Mouse (Mus musculus): ENCODE results near the gene Arhgap24. TPM values are rescaled to one million over a fixed set of nuclear protein-coding genes. Genes with fewer than 3 reads are reported as not detected.

The Arhgap24 gene
- polyA plus RNA-seq, 1 experiment from 2014 or later, result 4.1 TPM

DNA sequence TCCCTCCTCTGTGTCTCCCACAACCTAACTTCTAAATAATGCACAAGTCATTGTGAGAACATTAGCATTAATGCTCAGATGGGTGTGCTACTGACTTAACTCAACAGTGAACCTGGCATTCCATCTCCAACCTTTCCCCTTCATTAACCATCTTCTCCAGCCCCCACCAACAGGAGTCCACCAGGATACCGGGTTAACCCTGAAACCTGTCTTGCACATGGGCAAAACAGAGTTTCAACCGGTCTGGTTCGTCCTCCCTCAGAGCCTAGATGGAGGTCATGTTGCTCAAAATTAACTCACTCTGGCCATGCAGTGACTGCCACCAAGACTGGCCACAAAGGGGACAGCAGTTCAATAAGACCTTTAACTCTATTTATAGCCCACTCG, 285.9 kb downstream of the Arhgap24 start:
- Histone ChIP-seq H3K9ac (no peak overlapping the region), H3K4me1 (peaks cover 6% of the 10 kb centered on the region; the same call in 1 of the 2 replicates), H3K4me2 (no peak overlapping the region), H3K36me3 (replicated peaks) (no peaks in the 10 kb centered on the region), H3K27ac (no peak overlapping the region), H3K4me3 (replicated peaks) (no peak overlapping the region), H3K27me3 (no peaks in the 10 kb centered on the region), H3K9me3 (no peaks in the 10 kb centered on the region)
- no peak for ATAC-seq (ENCODE audit: low FRiP score)
- WGBS, result 78% methylated on average over 4 of the region's 4 CpGs

DNA sequence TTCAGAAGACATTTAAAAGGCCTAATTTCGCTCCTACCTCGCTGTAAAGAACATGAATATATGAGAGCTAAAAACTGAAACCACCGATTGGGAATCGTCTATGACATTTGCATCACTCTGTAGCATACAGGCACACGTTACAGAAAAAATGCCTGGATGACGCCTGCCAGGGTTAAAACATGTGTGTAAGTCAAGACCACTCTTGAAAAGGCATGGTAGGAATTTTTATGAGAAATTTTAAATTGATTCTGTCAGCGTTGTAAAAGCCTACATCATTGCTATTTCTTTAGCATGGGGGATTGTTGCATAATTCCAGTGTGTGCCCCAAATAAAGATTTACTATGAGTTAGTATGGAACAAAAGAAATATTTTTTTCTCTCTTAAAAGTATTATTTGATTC, 286.6 kb downstream of the Arhgap24 start:
- no peak for ATAC-seq (ENCODE audit: low FRiP score)
- 82% methylated on average over 7 of the region's 7 CpGs for WGBS
- no peaks in the 10 kb centered on the region for H3K27me3 ChIP-seq
- no peak overlapping the region for H3K9ac ChIP-seq
- no peaks in the 10 kb centered on the region for H3K9me3 ChIP-seq
- H3K4me1 ChIP-seq, result peaks cover 6% of the 10 kb centered on the region; the same call in 1 of the 2 replicates
- no peak overlapping the region for H3K4me3 ChIP-seq (replicated peaks)
- no peak overlapping the region for H3K27ac ChIP-seq
- no peaks in the 10 kb centered on the region for H3K36me3 ChIP-seq (replicated peaks)
- H3K4me2 ChIP-seq, result no peak overlapping the region

DNA sequence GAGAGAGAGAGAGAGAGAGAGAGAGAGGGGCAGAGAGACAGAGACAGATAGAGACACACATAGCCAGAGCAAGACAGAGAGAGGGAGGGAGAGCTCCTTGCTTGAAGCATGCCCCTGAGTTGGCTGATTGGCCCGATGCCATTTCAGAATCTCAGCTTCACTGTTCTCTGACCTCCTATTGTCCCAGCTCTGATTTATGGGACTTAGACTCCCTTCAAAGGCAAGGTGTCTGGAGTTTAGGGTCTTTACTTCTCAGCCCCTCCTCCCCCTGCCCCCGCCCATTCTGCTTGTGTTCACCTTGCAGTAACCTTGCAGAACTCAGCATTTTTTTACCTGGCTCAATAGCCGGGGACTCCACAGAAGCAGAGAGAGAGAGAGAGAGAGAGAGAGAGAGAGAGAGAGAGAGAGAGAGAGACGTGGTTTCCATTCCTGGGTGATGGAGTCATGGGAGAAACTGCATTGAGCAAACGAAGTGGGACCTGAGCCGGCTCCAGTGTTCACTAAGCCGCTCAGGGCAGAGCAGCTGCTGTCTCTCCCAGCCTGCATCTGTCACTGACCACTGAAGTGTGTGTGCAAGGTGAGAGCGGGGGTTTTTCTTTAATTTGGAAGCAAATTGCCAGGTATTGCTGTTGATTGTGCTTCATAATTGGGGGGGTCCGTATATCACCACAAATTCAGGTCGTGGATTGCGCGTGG, 287.3 kb downstream of the Arhgap24 start:
- Histone ChIP-seq H3K9me3 (no peaks in the 10 kb centered on the region), H3K4me3 (replicated peaks) (no peak overlapping the region), H3K4me1 (peaks cover 6% of the 10 kb centered on the region; the same call in 1 of the 2 replicates), H3K27ac (no peak overlapping the region), H3K9ac (no peak overlapping the region), H3K4me2 (no peak overlapping the region), H3K36me3 (replicated peaks) (no peaks in the 10 kb centered on the region), H3K27me3 (no peaks in the 10 kb centered on the region)
- ATAC-seq (ENCODE audit: low FRiP score), result 0 out of 2 replicates have a peak, but pooled peaks have one; percentile 49
- WGBS, result 58% methylated on average over 12 of the region's 12 CpGs

DNA sequence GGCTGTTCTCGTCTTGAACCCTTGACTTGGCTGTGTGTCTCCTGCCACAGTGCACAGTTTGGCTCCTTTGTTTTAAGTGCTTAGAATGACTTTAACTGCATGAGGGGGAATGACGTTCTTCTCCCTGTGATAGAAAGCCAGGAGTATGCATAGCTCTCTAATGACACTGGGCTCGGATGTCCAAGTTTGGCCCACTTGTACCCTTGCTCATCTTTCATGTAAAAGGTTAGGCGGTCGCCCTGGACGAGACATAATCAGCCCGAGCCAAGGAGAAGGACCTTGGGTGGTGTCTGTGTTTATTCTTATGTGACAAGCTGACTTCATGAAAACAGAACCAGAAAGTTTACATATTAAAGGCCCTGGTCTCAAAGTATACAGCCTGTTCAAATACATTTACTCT, 289.4 kb downstream of the Arhgap24 start:
- no peak for ATAC-seq (ENCODE audit: low FRiP score)
- peaks cover 6% of the 10 kb centered on the region; the same call in 1 of the 2 replicates for H3K4me1 ChIP-seq
- no peak overlapping the region for H3K4me2 ChIP-seq
- no peaks in the 10 kb centered on the region for H3K27me3 ChIP-seq
- H3K9ac ChIP-seq, result no peak overlapping the region
- no peaks in the 10 kb centered on the region for H3K36me3 ChIP-seq (replicated peaks)
- no peaks in the 10 kb centered on the region for H3K9me3 ChIP-seq
- H3K4me3 ChIP-seq (replicated peaks), result no peak overlapping the region
- 77% methylated on average over 7 of the region's 7 CpGs for WGBS
- H3K27ac ChIP-seq, result no peak overlapping the region

DNA sequence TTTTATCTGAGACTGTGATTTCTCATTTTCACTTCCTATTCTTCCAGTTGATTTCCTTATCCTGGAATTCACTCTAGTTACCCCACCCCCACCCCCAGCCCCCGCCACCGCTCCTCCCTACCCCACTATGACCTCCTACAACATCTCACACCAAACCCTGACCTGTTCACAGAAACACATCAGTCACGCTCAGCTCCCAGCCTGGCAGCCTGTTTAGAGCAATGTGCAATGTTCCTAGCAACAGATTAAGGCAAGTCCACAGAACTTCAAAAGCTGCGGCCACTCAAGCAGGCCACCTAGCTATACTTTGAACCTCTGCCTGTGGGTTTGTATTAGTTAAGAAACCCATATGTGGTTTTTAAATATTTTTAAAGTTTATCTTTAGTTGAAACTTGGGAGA, 293.3 kb downstream of the Arhgap24 start:
- H3K4me3 ChIP-seq (replicated peaks), result no peak overlapping the region
- no peaks in the 10 kb centered on the region for H3K36me3 ChIP-seq (replicated peaks)
- peaks cover 4% of the 10 kb centered on the region; the same call in 1 of the 2 replicates for H3K4me1 ChIP-seq
- H3K27me3 ChIP-seq, result no peaks in the 10 kb centered on the region
- H3K9me3 ChIP-seq, result no peaks in the 10 kb centered on the region
- no peak for ATAC-seq (ENCODE audit: low FRiP score)
- H3K9ac ChIP-seq, result no peak overlapping the region
- WGBS, result 73% methylated on average over 4 of the region's 4 CpGs
- H3K27ac ChIP-seq, result no peak overlapping the region
- H3K4me2 ChIP-seq, result no peak overlapping the region

DNA sequence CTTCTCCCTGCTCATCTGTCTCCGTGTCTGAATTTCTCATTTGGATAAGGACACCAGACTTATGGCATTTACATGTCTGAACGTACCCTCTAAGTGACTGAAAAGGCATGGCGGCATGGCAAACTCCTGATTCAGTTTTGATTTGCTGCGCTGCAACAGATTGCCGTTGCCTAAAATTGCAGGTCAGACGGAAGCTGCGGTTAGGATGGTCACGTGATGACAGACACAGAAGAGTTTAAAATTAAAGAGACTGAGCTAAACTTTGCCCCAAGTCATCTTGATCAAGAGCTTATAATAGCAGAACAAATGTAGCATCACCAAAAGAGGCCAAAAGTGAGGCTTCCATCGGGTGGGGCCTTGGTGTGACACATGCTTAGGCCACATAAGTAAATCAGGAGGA, 296.1 kb downstream of the Arhgap24 start:
- no peak for ATAC-seq (ENCODE audit: low FRiP score)
- H3K9ac ChIP-seq, result no peak overlapping the region
- H3K27ac ChIP-seq, result no peak overlapping the region
- no peaks in the 10 kb centered on the region for H3K27me3 ChIP-seq
- no peaks in the 10 kb centered on the region for H3K36me3 ChIP-seq (replicated peaks)
- H3K9me3 ChIP-seq, result no peaks in the 10 kb centered on the region
- no peak overlapping the region for H3K4me3 ChIP-seq (replicated peaks)
- peaks cover 4% of the 10 kb centered on the region; the same call in 1 of the 2 replicates for H3K4me1 ChIP-seq
- 94% methylated on average over 9 of the region's 9 CpGs for WGBS
- no peak overlapping the region for H3K4me2 ChIP-seq

DNA sequence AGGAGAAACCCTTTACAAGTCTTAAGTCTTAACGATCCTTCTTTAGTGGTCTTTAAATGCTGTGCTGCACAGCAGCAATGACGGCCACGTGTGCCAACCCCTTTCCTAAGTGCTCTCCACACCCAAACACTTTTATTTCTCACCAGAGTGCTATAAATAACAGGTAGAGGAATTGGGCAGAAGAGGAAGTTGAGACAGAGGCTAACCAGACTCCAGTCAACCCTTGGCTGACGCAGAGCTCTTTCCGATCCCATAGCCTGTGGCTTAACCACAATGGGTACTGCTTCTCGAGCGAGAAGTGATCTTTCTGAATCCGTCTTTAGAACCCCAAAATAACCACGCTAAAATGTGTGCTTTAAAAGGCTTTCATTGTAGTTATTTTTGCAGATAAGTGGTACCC, 296.7 kb downstream of the Arhgap24 start:
- H3K36me3 ChIP-seq (replicated peaks), result no peaks in the 10 kb centered on the region
- H3K9ac ChIP-seq, result no peak overlapping the region
- no peak overlapping the region for H3K4me2 ChIP-seq
- 84% methylated on average over 9 of the region's 9 CpGs for WGBS
- no peak overlapping the region for H3K4me3 ChIP-seq (replicated peaks)
- no peak for ATAC-seq (ENCODE audit: low FRiP score)
- H3K27ac ChIP-seq, result no peak overlapping the region
- no peaks in the 10 kb centered on the region for H3K9me3 ChIP-seq
- no peaks in the 10 kb centered on the region for H3K27me3 ChIP-seq
- H3K4me1 ChIP-seq, result peaks cover 4% of the 10 kb centered on the region; the same call in 1 of the 2 replicates

DNA sequence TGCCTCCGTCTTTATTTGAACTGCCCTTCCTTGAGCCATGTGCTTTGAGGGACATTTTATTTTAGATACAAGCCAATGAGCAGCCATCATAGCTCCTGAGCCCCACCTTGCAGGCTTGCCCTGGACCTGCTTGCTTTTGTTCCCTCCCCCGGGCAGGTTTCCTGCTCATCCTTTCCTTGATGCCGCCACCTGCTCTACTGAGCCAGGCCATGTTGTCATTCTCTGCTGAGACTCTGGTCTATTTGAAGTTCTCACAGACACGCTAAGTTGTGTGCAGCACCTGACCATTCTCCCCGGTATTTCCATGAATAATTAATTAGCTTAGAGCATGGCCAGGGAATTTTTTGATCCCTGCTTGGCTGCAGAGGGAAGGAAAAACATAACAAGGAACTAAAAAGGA, 297.1 kb downstream of the Arhgap24 start:
- H3K4me1 ChIP-seq, result peaks cover 4% of the 10 kb centered on the region; the same call in 1 of the 2 replicates
- WGBS, result 59% methylated on average over 5 of the region's 5 CpGs
- H3K27ac ChIP-seq, result no peak overlapping the region
- no peak overlapping the region for H3K4me3 ChIP-seq (replicated peaks)
- H3K27me3 ChIP-seq, result no peaks in the 10 kb centered on the region
- H3K9me3 ChIP-seq, result no peaks in the 10 kb centered on the region
- H3K36me3 ChIP-seq (replicated peaks), result no peaks in the 10 kb centered on the region
- no peak overlapping the region for H3K9ac ChIP-seq
- no peak overlapping the region for H3K4me2 ChIP-seq
- ATAC-seq (ENCODE audit: low FRiP score), result no peak

DNA sequence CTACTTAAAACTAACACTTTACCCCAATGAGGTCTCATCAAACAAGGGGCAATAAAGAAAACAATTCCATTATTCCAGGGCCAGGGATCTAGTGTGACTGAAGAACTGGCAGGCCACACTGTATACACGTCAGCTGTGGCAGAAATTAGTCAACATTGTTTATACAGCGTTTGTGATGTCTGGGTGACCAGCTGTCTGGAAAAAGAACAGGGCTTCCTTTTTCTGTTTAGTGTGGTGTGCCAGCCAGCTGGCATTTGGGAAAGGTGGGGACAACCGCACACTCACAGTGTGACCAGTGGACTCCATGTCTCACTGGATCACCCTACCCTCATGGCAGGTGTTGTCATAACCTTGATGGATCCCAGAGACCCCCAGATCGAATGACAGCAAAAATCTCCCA, 302.4 kb downstream of the Arhgap24 start:
- WGBS, result 72% methylated on average over 4 of the region's 4 CpGs
- H3K9me3 ChIP-seq, result no peaks in the 10 kb centered on the region

DNA sequence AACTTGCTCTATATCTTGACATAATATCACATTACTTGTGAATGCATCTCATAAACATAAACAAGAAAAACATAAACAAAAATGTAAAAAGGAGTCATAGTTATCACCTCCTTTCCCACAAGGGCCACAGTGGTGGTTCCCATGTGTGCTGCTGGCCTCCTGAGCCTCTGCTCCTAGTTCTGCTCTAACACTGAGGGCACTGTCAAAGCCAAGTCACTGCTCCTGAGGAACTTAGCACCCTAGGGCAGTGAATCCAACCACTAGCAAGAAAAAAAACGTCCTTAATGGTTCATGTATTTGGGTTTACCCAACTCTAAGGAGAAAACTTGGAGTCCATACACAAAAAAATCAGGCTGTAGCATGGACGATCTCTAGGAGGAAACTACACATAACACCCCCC, 304.9 kb downstream of the Arhgap24 start:
- H3K9ac ChIP-seq, result no peak overlapping the region
- no peaks in the 10 kb centered on the region for H3K36me3 ChIP-seq (replicated peaks)
- no peaks in the 10 kb centered on the region; the same call in 1 of the 2 replicates for H3K4me1 ChIP-seq
- ATAC-seq (ENCODE audit: low FRiP score), result no peak
- H3K4me2 ChIP-seq, result no peak overlapping the region
- WGBS, result 74% methylated on average over 2 of the region's 2 CpGs
- H3K4me3 ChIP-seq (replicated peaks), result no peak overlapping the region
- H3K27me3 ChIP-seq, result no peaks in the 10 kb centered on the region
- no peak overlapping the region for H3K27ac ChIP-seq
- no peaks in the 10 kb centered on the region for H3K9me3 ChIP-seq

More for the DNA sequence above, 302.4 kb downstream of the Arhgap24 start:
- Histone ChIP-seq H3K9ac (no peak overlapping the region), H3K4me3 (replicated peaks) (no peak overlapping the region), H3K27me3 (no peaks in the 10 kb centered on the region), H3K4me2 (no peak overlapping the region), H3K4me1 (no peaks in the 10 kb centered on the region; the same call in 1 of the 2 replicates), H3K36me3 (replicated peaks) (no peaks in the 10 kb centered on the region), H3K27ac (no peak overlapping the region)
- ATAC-seq (ENCODE audit: low FRiP score), result no peak

DNA sequence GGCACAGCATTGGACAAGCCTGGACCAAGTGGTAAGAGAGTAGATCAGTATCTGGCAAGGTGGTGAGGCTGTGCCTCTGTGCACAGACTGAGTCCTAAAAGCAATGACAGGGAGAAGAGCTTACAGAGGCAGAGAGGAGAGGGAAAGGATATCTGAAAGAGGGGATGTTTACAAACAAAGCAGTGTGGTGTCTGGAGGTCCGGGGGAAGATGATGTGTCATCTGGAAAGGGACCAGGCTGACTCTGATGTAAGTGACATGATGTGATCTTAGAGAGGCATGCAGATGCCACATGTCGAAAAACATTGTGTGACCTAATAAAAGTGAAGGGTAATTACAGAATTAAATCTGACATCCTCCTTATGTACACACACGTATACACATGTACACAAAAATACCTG, 307.2 kb downstream of the Arhgap24 start:
- H3K4me2 ChIP-seq, result no peak overlapping the region
- H3K27me3 ChIP-seq, result no peaks in the 10 kb centered on the region
- no peaks in the 10 kb centered on the region for H3K36me3 ChIP-seq (replicated peaks)
- H3K27ac ChIP-seq, result no peak overlapping the region
- H3K4me3 ChIP-seq (replicated peaks), result no peak overlapping the region
- H3K4me1 ChIP-seq, result no peaks in the 10 kb centered on the region; the same call in 1 of the 2 replicates
- ATAC-seq (ENCODE audit: low FRiP score), result no peak
- 94% methylated on average over 3 of the region's 3 CpGs for WGBS
- no peak overlapping the region for H3K9ac ChIP-seq
- H3K9me3 ChIP-seq, result no peaks in the 10 kb centered on the region

DNA sequence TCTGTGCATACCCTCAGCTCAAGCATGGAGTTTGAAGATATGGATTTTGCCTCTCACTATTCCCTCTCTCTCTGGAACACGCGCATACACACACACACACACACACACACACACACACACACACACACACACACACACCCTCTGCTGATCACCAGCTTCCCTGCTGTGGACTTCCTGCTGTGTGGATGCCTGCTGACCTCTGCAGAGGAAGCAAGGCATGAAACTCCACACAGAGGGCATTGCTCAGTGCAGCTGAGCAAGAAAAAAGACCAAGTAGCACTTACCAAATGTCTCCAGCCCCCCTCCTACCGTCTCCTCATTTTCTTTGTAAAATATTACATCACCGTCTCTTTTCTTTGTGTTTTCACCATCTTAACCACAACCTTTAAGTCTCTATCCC, 310.1 kb downstream of the Arhgap24 start:
- 61% methylated on average over 4 of the region's 4 CpGs for WGBS
- Histone ChIP-seq H3K4me1 (no peaks in the 10 kb centered on the region), H3K9me3 (no peaks in the 10 kb centered on the region), H3K4me3 (replicated peaks) (no peak overlapping the region), H3K27me3 (no peaks in the 10 kb centered on the region), H3K9ac (no peak overlapping the region), H3K4me2 (no peak overlapping the region), H3K27ac (no peak overlapping the region), H3K36me3 (replicated peaks) (no peaks in the 10 kb centered on the region)
- no peak for ATAC-seq (ENCODE audit: low FRiP score)

DNA sequence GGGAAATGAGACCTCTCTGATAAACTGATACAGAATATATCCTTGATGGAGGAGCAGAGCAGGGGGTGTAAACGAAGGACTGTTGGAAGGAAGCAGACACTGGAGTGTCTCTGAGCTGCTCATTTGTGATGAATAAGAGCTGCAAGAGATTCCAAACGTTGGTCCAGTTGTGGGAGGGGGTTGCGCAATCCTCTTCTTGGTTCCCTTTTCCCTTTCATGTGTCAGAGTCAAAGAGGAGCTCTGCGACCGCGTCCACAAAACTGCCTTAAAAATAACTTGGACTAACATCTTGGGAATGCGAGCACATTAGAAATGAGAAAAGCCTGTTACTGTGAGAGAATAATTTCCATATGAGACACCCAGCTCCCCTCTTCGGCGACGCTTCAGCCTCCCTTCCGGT, 312.3 kb downstream of the Arhgap24 start:
- no peaks in the 10 kb centered on the region for H3K36me3 ChIP-seq (replicated peaks)
- 85% methylated on average over 11 of the region's 11 CpGs for WGBS
- H3K27ac ChIP-seq, result no peak overlapping the region
- H3K4me3 ChIP-seq (replicated peaks), result no peak overlapping the region
- H3K4me2 ChIP-seq, result no peak overlapping the region
- no peaks in the 10 kb centered on the region for H3K27me3 ChIP-seq
- H3K9ac ChIP-seq, result no peak overlapping the region
- no peaks in the 10 kb centered on the region for H3K4me1 ChIP-seq
- no peaks in the 10 kb centered on the region for H3K9me3 ChIP-seq
- ATAC-seq (ENCODE audit: low FRiP score), result no peak

Measured in forebrain, embryonic 12.5 days (tissue).